Mouse (Mus musculus) neural tube, embryonic 15.5 days (tissue): ENCODE measurements around the gene Ihh. TPM values are rescaled to one million over a fixed set of nuclear protein-coding genes. Genes with fewer than 3 reads are reported as not detected.

ENCODE experiments used
- ATAC-seq: fragments of 200-750 bp; cut with Nextera tagmentation; 2 replicates; pipeline ENCODE4 v1.8.0; 2017; ENCODE audit warnings: mild to moderate bottlenecking, moderate TSS enrichment, moderate library complexity; ENCODE audit not compliant: low FRiP score
- H3K27ac ChIP-seq: fragments of 300-500 bp; sonication (generic); replicated peaks from 2 replicates; pipeline ENCODE4 v1.5.1; 2015; ENCODE audit warnings: mild to moderate bottlenecking, inconsistent platforms
- H3K27me3 ChIP-seq: fragments of 300-500 bp; sonication (generic); replicated peaks from 2 replicates; pipeline ENCODE4 v1.6.1; 2015; ENCODE audit warnings: inconsistent platforms
- H3K36me3 ChIP-seq: fragments of 300-500 bp; sonication (generic); 2 replicates; pipeline ENCODE4 v1.6.1; 2015; ENCODE audit warnings: inconsistent platforms
- H3K4me1 ChIP-seq: fragments of 300-500 bp; sonication (generic); 2 replicates; pipeline ENCODE4 v1.6.1; 2015; ENCODE audit warnings: inconsistent platforms
- H3K4me2 ChIP-seq: fragments of 300-500 bp; sonication (generic); 2 replicates; pipeline ENCODE4 v1.6.1; 2015; ENCODE audit warnings: inconsistent platforms, mild to moderate bottlenecking, moderate library complexity
- H3K4me3 ChIP-seq: fragments of 300-500 bp; sonication (generic); replicated peaks from 2 replicates; pipeline ENCODE4 v1.5.1; 2015; ENCODE audit warnings: mild to moderate bottlenecking, inconsistent platforms
- H3K9ac ChIP-seq: fragments of 300-500 bp; sonication (generic); replicated peaks from 2 replicates; pipeline ENCODE4 v1.6.1; 2015; ENCODE audit warnings: mild to moderate bottlenecking, inconsistent platforms
- H3K9me3 ChIP-seq: fragments of 300-500 bp; sonication (generic); replicated peaks from 2 replicates; pipeline ENCODE4 v1.6.1; 2016; ENCODE audit warnings: inconsistent platforms
- whole genome bisulfite sequencing: fragments of 180-500 bp; shearing (Covaris S2); methylation state at CpG from one replicate; pipeline ENCODE4 v1.1.7; 2015; ENCODE audit warnings: mixed read lengths; 5-methylcytosine and 5-hydroxymethylcytosine counted together
- polyA plus RNA-seq: library from polyadenylated mRNA; unstranded; fragments of >200 nt; fragmentation: Nextera tagmentation; extraction: Ambion mirVana; gene quantifications from 2 replicates; pipeline ENCODE4 v1.2.1, GENCODE M21; 2015

Ihh gene
- polyA plus RNA-seq, 1 experiment from 2014 or later = 0.84 TPM

- H3K4me3 ChIP-seq = no peak overlapping the region
- no peaks in the 10 kb centered on the region for H3K36me3 ChIP-seq
- H3K27me3 ChIP-seq = peaks cover 63% of the 10 kb centered on the region
- no peak overlapping the region for H3K27ac ChIP-seq
- H3K4me2 ChIP-seq = no peak overlapping the region
- H3K4me1 ChIP-seq = no peaks in the 10 kb centered on the region
- no peaks in the 10 kb centered on the region for H3K9me3 ChIP-seq
- WGBS = 8% methylated on average over 3 of the region's 3 CpGs
- H3K9ac ChIP-seq = no peak overlapping the region
- ATAC-seq = no peak
These were observed 11.7 kb downstream of the Ihh start for GRCm38 (mm10) chr1:74939762-74940161.

GRCm38 (mm10) chr1:74936221-74936830 lies 15.1 kb downstream of the Ihh start:
- Histone ChIP-seq H3K27me3 (peaks cover 60% of the 10 kb centered on the region), H3K27ac (no peak overlapping the region), H3K9ac (no peak overlapping the region), H3K4me1 (no peaks in the 10 kb centered on the region), H3K4me3 (no peak overlapping the region), H3K4me2 (no peak overlapping the region), H3K36me3 (no peaks in the 10 kb centered on the region), H3K9me3 (no peaks in the 10 kb centered on the region)
- WGBS = 50% methylated on average over 12 of the region's 12 CpGs
- ATAC-seq = no peak

GRCm38 (mm10) chr1:74935402-74935801 lies 16.1 kb downstream of the Ihh start, which contains the start of gene Cfap65:
Gene Cfap65 (minus strand): TSS chr1:74935599.
- H3K9ac ChIP-seq = no peak within 1 kb of the TSS; the same call in 1 of the 2 replicates
- H3K27me3 ChIP-seq = peaks cover 62% of the 10 kb centered on the region
- no peaks in the 10 kb centered on the region for H3K36me3 ChIP-seq
- WGBS = 1% methylated on average over 18 of the region's 18 CpGs
- peak within 1 kb of the TSS; percentile 61 for H3K4me2 ChIP-seq
- no peaks in the 10 kb centered on the region for H3K9me3 ChIP-seq
- peak; percentile 81; the same call in 1 of the 2 replicates for ATAC-seq
- H3K4me1 ChIP-seq = no peaks in the 10 kb centered on the region
- no peak within 1 kb of the TSS for H3K27ac ChIP-seq
- peak within 1 kb of the TSS; percentile 44 for H3K4me3 ChIP-seq

- no peaks in the 10 kb centered on the region for H3K4me1 ChIP-seq
- WGBS = 82% methylated on average over 9 of the region's 9 CpGs
- H3K27me3 ChIP-seq = peaks cover 47% of the 10 kb centered on the region; the same call in 1 of the 2 replicates
- H3K9ac ChIP-seq = no peak overlapping the region
- ATAC-seq = no peak
- H3K4me2 ChIP-seq = no peak overlapping the region
- no peaks in the 10 kb centered on the region for H3K9me3 ChIP-seq
- H3K4me3 ChIP-seq = no peak overlapping the region
- H3K27ac ChIP-seq = no peak overlapping the region
- H3K36me3 ChIP-seq = no peaks in the 10 kb centered on the region
These were observed 23.7 kb downstream of the Ihh start for GRCm38 (mm10) chr1:74927621-74928296.

- H3K27ac ChIP-seq = no peak overlapping the region
- H3K9ac ChIP-seq = no peak overlapping the region
- H3K27me3 ChIP-seq = peaks cover 41% of the 10 kb centered on the region
- H3K4me3 ChIP-seq = no peak overlapping the region
- whole genome bisulfite sequencing = 36% methylated on average over 6 of the region's 6 CpGs
- no peaks in the 10 kb centered on the region for H3K4me1 ChIP-seq
- no peaks in the 10 kb centered on the region for H3K9me3 ChIP-seq
- no peaks in the 10 kb centered on the region for H3K36me3 ChIP-seq
- no peak overlapping the region for H3K4me2 ChIP-seq
- no peak for ATAC-seq
These were observed 24.8 kb downstream of the Ihh start for GRCm38 (mm10) chr1:74926721-74927120.

- Histone ChIP-seq H3K27ac (no peak overlapping the region), H3K4me3 (no peak overlapping the region), H3K9me3 (no peaks in the 10 kb centered on the region), H3K9ac (no peak overlapping the region), H3K27me3 (peaks cover 26% of the 10 kb centered on the region), H3K36me3 (no peaks in the 10 kb centered on the region), H3K4me2 (no peak overlapping the region), H3K4me1 (no peaks in the 10 kb centered on the region)
- WGBS = 69% methylated on average over 4 of the region's 4 CpGs
- no peak for ATAC-seq
These were observed 27.0 kb downstream of the Ihh start for GRCm38 (mm10) chr1:74924464-74924863.

- Histone ChIP-seq H3K4me1 (no peaks in the 10 kb centered on the region), H3K36me3 (no peaks in the 10 kb centered on the region), H3K9me3 (no peaks in the 10 kb centered on the region), H3K4me2 (peak overlapping the region; percentile 28), H3K9ac (no peak overlapping the region), H3K27ac (no peak overlapping the region), H3K27me3 (peaks cover 16% of the 10 kb centered on the region), H3K4me3 (no peak overlapping the region)
- WGBS = 32% methylated on average over 13 of the region's 13 CpGs
- no peak for ATAC-seq
These were observed 35.8 kb downstream of the Ihh start for GRCm38 (mm10) chr1:74915706-74916105.

GRCm38 (mm10) chr1:74902191-74902590 lies 49.3 kb downstream of the Ihh start:
- H3K4me1 ChIP-seq = peaks cover 10% of the 10 kb centered on the region
- no peak overlapping the region for H3K27ac ChIP-seq
- H3K4me2 ChIP-seq = no peak overlapping the region
- no peak overlapping the region for H3K9ac ChIP-seq
- H3K9me3 ChIP-seq = no peaks in the 10 kb centered on the region
- H3K36me3 ChIP-seq = no peaks in the 10 kb centered on the region
- no peak overlapping the region for H3K4me3 ChIP-seq
- ATAC-seq = no peak
- WGBS = 24% methylated on average over 6 of the region's 6 CpGs
- peaks cover 78% of the 10 kb centered on the region for H3K27me3 ChIP-seq

- Histone ChIP-seq H3K4me1 (peaks cover 10% of the 10 kb centered on the region), H3K4me2 (no peak overlapping the region), H3K9ac (no peak overlapping the region), H3K27me3 (peaks cover 81% of the 10 kb centered on the region), H3K36me3 (no peaks in the 10 kb centered on the region), H3K4me3 (no peak overlapping the region), H3K9me3 (no peaks in the 10 kb centered on the region), H3K27ac (no peak overlapping the region)
- WGBS = 7% methylated on average over 3 of the region's 3 CpGs
- ATAC-seq = no peak
These were observed 49.8 kb downstream of the Ihh start for GRCm38 (mm10) chr1:74901686-74902085.

- ATAC-seq = no peak
- under 1% methylated on average over 64 of the region's 66 CpGs for WGBS
These were observed 50.9 kb downstream of the Ihh start for GRCm38 (mm10) chr1:74900341-74901285.

GRCm38 (mm10) chr1:74898656-74899431 lies 52.6 kb downstream of the Ihh start:
- H3K36me3 ChIP-seq = no peaks in the 10 kb centered on the region
- H3K4me3 ChIP-seq = no peak overlapping the region
- H3K9me3 ChIP-seq = no peaks in the 10 kb centered on the region
- peaks cover 10% of the 10 kb centered on the region for H3K4me1 ChIP-seq
- H3K9ac ChIP-seq = no peak overlapping the region
- H3K27ac ChIP-seq = no peak overlapping the region
- peaks cover 95% of the 10 kb centered on the region for H3K27me3 ChIP-seq
- no peak overlapping the region for H3K4me2 ChIP-seq
- no peak for ATAC-seq
- 11% methylated on average over 8 of the region's 10 CpGs for WGBS

More at GRCm38 (mm10) chr1:74900341-74901285, 50.9 kb downstream of the Ihh start:
- Histone ChIP-seq H3K27me3 (peaks cover 91% of the 10 kb centered on the region), H3K36me3 (no peaks in the 10 kb centered on the region), H3K4me3 (peak overlapping the region; percentile 34), H3K27ac (no peak overlapping the region), H3K4me1 (peaks cover 10% of the 10 kb centered on the region), H3K4me2 (peak overlapping the region; percentile 64), H3K9ac (peak overlapping the region; percentile 29; the same call in 1 of the 2 replicates), H3K9me3 (no peaks in the 10 kb centered on the region)
